Mouse (Mus musculus): ENCODE measurements around the gene Pbx1.

The Pbx1 gene

DNA sequence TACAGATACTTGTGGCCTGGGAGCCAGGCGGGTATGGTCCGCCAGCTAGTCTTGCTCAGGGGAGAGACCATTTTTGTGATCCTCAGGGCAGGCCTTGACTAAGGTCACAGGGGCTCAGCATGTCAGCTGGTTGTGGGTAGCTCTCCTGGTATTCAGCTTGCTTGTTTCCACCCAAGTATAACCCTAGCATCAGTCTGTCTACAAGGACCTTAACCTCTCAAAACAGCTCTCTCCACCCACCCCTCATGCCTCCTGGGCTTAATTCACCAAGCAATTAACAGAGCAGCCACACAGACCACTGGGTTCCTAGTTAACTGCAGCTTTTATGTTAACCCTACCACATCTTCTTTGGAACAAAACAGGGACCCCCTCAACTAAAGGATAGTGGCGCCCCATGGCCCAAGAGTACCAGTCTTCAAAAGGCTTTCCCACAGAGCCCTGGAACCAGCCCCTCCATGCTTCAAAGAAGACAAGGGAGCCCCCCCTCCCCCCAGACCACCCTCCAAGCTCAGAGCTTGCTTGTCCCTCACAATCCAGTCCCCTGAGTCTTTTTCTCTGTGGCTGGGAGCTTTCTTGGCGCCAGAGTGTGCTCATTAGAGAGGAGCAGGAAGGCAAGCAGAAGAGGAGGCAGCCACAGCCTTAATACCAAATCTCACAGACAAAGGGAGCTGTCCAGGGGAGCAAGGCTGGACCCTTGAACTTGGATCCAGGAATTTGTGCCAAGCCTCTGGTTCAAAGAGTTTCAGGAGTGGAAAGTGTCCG lies 48.1 kb downstream of the Pbx1 start:
- DNase-seq (ENCODE audit: low spot score in 2 of 2) = no peak

- DNase-seq (ENCODE audit: low spot score in 2 of 2) = no peak
Measured at GRCm38 (mm10) chr1:168382823-168383157, 49.3 kb downstream of the Pbx1 start.

DNA sequence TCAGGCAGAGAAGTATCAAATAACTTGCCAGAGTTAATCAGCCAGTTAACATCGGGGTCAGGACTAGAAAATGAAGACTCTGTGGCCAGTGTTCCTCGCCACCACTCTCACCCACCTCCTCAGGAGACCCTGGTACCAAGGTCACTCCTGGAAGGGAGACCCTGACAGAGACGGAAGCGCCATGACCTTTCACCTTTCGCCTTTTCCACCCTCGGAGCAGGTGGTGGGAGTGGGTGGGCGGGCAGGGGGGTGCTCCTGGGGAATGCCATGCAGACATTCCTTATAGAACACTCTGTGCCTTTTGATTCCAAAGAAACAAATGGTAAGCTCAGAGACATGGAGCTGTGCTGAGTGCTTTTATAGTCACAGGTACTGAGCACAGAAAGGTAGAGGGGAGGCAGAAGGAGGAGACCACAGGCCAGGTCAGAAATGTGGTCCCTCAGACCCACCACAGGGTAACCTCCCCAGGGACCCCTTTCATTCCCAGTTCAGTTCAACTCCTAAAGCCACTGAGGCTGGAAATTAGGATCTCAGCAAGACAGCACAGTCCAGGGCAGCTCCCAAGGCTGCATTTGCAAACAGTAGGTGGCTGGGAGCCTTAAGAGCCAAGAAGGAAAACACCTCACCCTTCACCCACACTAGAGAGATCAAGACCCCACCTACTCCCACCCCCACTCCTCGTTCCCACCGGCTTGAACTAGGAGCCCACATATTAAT lies 49.8 kb downstream of the Pbx1 start:
- no peak for DNase-seq (ENCODE audit: low spot score in 2 of 2)

DNA sequence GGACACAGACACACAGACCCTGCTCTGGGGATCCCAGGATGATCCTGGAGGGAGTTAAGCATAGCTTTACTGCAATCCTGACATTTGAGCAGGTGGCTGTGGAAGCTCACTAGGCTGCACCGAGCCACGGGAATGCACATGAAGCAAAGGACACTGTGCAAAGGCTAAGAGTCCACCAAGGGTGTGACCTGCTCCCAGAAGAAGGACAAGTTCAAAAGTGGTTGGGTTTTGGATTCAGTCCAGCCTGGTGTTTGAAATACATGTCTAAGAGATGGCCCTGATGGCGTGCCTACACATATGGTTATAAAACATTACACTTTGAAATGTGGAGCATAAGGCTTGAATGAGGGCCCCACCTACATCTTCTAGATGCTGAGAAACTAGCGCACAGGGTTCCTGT lies 50.6 kb downstream of the Pbx1 start:
- DNase-seq (ENCODE audit: low spot score in 2 of 2) = no peak

DNA sequence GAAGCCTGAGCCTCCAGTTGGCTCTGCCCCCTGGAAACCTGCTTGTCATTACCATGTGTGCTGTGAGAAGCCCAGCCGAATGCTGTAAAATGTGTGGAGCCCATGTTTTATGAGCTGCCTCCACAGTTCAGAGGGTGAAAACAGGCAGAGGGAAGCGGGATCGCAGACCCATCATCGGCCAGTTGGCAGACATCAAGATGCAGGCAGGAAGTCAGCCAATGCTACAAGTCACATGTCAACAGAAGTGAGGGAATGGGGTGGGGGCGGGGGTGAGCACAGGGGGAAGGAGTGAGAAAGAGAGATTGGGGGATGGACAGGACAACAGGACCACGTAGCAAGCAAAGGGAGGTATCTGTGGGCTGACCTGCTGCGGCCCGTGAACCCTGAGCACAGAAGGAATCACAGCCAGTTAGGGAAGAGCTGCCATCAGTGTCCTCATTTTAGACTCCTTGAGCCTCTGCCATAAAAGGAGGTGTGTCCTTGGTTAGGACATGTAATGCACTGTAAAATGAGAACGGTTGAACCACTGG lies 51.8 kb downstream of the Pbx1 start:
- no peak for DNase-seq (ENCODE audit: low spot score in 2 of 2)

GRCm38 (mm10) chr1:168377650-168378049 lies 54.4 kb downstream of the Pbx1 start:
- no peak for DNase-seq (ENCODE audit: low spot score in 2 of 2)

DNA sequence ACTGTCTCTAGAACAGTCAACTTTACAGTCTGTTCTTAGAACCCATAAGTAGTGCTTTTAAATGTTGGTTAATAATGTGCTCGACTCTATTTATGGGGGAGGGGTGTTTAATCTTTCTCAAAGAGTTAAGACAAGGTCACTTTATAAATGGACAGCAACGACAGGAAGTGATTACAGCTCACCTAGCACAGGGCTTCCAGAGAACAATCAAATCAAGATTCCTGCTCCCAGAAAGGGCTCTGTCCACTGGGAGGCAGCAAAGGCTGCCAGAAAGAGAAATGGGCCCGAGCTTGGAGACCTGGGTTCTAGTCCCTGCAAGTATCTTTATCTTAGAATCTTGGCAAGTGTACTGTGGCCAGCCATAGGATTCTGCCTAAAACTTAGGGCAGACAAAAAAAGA lies 55.7 kb downstream of the Pbx1 start:
- no peak for DNase-seq (ENCODE audit: low spot score in 2 of 2)

DNA sequence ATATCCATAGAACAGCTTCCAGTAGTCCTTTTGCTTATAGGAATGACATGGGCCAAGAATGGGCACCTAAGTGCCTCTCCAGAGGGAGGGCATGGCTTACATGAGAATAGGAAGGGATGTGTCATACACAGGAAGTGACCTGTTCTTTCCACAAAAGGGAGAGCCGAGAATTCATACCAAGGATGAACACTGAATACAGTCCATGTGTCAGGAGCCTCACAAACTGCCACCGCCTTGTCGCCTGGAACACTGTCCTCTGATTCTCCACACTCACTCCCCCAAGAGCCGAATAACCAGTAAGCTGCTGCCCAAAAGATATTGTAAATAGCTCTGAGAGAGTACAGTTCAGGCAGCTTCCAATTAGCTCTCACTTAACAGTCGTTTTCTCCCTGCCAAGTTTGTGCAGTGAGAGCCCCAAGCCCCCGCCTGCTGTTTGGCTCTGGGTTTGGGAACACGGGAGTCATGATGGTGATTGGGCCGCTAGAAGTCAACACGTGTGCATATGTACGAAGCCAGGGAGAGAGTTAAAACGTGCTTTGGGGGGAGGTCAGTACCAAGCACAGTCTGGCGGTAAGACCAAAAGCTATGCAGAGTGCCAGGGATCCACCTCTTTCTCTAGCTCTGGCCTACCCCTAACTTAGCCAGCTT lies 57.0 kb downstream of the Pbx1 start:
- DNase-seq (ENCODE audit: low spot score in 2 of 2) = no peak

GRCm38 (mm10) chr1:168372089-168372488 lies 60.0 kb downstream of the Pbx1 start:
- no peak for DNase-seq (ENCODE audit: low spot score in 2 of 2)

DNA sequence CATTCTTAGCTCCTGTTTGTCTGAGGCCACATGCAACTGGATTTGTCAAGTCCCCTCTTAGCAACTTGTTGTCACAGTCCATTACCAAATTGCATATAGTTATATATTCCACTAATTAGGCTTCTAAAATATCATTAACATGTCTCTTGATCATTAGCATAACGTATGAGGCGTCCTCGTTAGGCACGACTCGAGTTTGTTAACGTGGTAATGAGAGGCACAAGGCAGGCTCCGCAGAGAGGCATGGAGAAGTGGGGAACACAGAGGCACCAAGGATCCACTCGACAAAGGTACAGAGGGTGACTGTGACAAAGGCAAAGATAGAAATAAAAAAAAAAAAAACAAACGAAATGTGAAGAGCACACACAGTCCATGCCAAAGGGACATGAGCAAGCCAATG lies 61.1 kb downstream of the Pbx1 start:
- no peak for DNase-seq (ENCODE audit: low spot score in 2 of 2)

DNA sequence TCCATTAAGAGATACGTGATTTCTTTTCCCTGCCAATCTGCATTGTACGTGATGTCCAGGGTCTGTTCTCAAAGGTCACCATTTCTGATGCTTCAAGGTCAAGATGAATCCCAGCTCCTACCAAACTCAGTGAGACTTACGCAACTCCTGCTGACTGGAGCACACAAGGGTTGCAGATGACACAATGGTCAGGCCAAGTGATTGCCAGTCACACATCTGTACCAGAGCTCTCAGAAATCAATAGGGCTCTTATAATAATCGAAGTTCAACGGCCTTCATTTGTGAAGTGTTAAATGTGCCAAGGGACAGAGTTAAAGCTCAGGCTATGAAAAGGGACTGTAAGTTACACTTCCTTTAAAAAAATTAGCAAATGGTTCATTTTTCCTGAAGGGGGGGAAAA lies 65.8 kb downstream of the Pbx1 start:
- no peak for DNase-seq (ENCODE audit: low spot score in 2 of 2)

DNA sequence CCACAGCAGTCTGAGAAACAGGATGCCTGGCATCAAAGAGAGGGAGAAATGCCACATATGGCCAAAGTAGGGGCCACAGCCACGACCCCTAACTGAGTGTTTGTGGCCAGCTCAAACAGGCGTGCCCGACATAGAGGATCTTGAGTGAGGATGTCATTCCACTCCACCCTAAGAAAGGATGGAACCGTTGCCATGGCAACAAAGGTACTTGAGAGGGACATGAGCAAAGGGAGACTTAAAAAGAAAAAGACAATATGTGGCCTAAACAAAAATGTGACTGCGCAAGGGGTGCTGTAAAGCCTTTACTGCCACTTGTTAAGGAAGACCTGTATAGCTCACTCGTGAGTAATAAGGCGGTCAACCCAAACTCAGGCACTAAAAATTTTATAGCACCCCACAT lies 67.7 kb downstream of the Pbx1 start:
- no peak for DNase-seq (ENCODE audit: low spot score in 2 of 2)

GRCm38 (mm10) chr1:168363053-168363452 lies 69.0 kb downstream of the Pbx1 start:
- no peak for DNase-seq (ENCODE audit: low spot score in 2 of 2)

DNA sequence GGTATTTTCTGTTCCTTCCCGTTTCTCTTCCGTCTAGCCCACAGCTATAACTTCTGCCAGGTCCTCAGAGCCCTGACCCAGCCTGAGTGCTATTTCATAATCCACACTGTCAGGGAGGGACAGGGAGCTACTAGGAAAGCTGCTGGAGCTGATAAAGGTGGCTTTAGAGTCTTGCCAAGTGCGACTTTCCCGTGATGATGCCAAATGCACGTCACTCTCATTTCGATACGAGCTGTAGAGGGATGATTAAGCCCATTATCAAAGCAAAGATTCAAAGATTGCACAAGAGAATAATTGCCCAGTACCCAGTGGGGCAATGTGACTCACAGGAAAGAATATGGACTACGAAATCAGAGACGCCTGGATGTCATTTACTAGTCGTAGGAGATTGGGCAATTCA lies 69.6 kb downstream of the Pbx1 start:
- no peak for DNase-seq (ENCODE audit: low spot score in 2 of 2)

- DNase-seq (ENCODE audit: low spot score in 2 of 2) = no peak
Measured at GRCm38 (mm10) chr1:168357680-168358611, 74.1 kb downstream of the Pbx1 start.

DNA sequence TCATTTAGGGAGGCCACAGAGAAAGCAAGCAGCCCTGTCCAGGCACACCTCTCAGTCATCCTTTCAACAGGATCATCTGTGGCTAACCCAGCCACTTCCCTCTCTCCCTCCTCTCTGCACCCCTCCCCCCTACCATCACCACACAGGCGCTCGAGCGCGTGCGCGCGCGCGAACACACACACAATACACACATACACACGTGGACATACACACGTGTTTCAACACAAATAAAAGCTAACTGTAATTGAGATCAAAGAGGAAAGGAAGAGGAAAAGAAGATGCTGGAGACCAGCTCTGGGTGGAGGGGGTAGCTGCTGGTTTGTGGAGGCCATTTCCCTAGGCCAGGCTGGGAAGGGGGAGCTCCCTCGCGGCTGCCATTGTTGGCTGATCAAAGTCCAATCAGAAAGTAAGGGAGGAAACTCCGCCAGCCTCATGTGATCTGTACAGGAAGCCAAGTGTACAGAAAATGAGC lies 75.1 kb downstream of the Pbx1 start:
- no peak for DNase-seq (ENCODE audit: low spot score in 2 of 2)

DNA sequence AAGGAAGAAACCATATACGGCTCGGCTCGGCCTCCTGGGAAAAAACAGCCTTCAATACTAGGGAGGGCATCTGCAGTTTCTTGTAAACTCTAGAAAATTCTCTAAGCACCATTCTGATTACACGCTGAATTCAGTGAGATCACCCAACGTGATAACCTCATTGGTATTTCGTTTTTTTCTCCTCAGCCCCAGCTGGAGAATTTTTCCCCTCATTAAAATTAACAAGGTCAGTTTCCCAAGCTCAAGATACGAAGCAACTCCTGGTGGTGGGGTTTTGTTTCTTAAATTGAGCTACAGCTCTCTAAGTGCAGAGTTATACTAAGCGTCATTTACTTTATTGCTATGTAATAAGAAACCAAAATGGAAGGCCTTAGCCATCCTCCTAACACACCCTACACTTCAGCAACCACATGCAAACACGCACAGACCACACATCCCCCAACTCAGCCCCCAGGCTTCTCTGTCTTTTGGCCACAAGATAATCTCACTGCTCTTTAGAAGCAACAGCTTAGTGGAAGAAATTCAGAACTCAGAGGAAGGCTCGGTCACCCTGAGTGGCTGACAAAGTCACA lies 76.0 kb downstream of the Pbx1 start:
- no peak for DNase-seq (ENCODE audit: low spot score in 2 of 2)

- no peak for DNase-seq (ENCODE audit: low spot score in 2 of 2)
Measured at GRCm38 (mm10) chr1:168354934-168355333, 77.1 kb downstream of the Pbx1 start.

GRCm38 (mm10) chr1:168348036-168348784 lies 83.9 kb downstream of the Pbx1 start:
- DNase-seq (ENCODE audit: low spot score in 2 of 2) = no peak

DNA sequence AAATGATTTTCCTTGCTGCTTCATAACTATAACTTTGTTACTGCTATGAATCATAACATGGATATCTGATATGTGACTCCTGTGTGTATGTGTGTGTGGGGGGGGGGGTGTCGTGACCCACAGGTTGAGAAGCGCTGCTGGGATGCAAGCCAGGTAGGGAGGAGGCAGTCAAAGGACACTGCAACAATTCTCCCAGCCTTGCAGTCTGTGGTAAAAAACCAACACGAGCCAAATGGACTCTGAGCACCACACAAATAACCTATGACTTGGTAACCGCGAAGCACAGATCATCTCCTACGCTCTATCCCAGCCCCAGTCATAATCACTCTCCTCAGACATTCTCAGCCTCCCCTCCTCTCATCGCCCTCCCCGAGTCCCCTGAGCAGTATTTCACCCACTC lies 87.2 kb downstream of the Pbx1 start:
- DNase-seq (ENCODE audit: low spot score in 2 of 2) = no peak

GRCm38 (mm10) chr1:168344262-168344661 lies 87.8 kb downstream of the Pbx1 start:
- DNase-seq (ENCODE audit: low spot score in 2 of 2) = no peak

Data from natural killer cell, adult 2 months (primary cell).